ENCODE assay signal across 24 mouse cellular contexts in the genomic region with DNA sequence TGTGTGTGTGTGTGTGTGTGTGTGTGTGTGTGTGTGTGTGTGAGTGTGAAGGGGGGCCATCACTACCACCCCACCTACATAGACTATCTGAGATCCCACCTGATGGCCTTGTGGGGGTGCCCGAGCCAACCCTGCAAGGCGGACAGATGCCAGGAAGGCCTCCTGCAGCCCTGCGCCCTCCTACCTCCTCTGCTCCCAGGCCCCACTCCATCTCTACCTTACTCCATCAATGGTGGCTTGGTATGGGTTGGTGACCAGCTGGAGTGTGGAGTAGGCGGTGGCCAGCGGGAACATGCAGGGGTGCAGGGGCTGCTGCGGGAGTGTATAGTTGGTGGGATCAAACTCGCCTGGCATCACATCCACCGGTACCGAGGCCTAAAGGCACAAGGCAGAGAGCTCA. TPM values are rescaled to one million over a fixed set of nuclear protein-coding genes. Genes with fewer than 3 reads are reported as not detected.
DNase-seq lines count a peak whose midpoint lies in the region; ATAC-seq and TF ChIP-seq lines count a peak whose summit lies in the region.
"Had no signal": no experiment of that assay in that cellular context is flagged by ENCODE, and none has a peak within 500 bp of the region (broad histone marks: within the 10 kb centered on the region; RNA-seq: fewer than 3 reads in every experiment).

No protein-coding gene starts in this region.

- H3K4me3 ChIP-seq in E14TG2a.4 (replicated peaks; ENCODE audit: low read length) (peak overlapping the region; percentile 32; the same call in 1 of the 2 replicates), myocyte (no peak overlapping the region)
- H3K4me3 ChIP-seq: embryonic facial prominence, embryonic 13.5 days; embryonic facial prominence, embryonic 15.5 days; forebrain, embryonic 13.5 days; forebrain, embryonic 15.5 days had no signal

- intact Hi-C loops in left cerebral cortex, postnatal 10 days (cut with DNase I), result no loop called here

- H3K79me2 ChIP-seq in myocyte (ENCODE audit: control insufficient read depth, insufficient read depth), result no peaks in the 10 kb centered on the region

- H3K9me3 ChIP-seq in E14TG2a.4 (ENCODE audit: low read length), result no peaks in the 10 kb centered on the region
- H3K9me3 ChIP-seq: embryonic facial prominence, embryonic 13.5 days; embryonic facial prominence, embryonic 15.5 days; forebrain, embryonic 13.5 days; forebrain, embryonic 15.5 days had no signal

- ATAC-seq in cerebellum, adult (ENCODE audit: insufficient number of reproducible peaks, low FRiP score, low TSS enrichment), result no peak
- ATAC-seq: CD4-positive, CD25-positive, alpha-beta regulatory T cell, adult 4 months; forebrain, embryonic 13.5 days; forebrain, embryonic 15.5 days; forebrain, postnatal 0 days had no signal

- no peak overlapping the region for H3ac ChIP-seq in myocyte (ENCODE audit: control insufficient read depth, insufficient read length)

- H3K4me2 ChIP-seq in myocyte (ENCODE audit: low read depth), result no peak overlapping the region
- H3K4me2 ChIP-seq: embryonic facial prominence, embryonic 13.5 days; embryonic facial prominence, embryonic 15.5 days; forebrain, embryonic 13.5 days; forebrain, embryonic 15.5 days had no signal

- no peak for TF ChIP-seq CTCF in E14TG2a.4 (conservative IDR thresholded peaks at IDR 0.05; ENCODE audit: low read length)

- DNase-seq in cerebellum, adult 11-12 months, result peak; percentile 10
- DNase-seq in left cerebral cortex, postnatal 10 days (ENCODE audit: extremely low spot score in 1 of 2, low spot score in 2 of 2), result no peak
- DNase-seq: adrenal gland, adult 2 months; adrenal gland, postnatal 10 days; adrenal gland, postnatal 25 days; B cell, adult 2 months; cerebellum, adult 18-20 months; cerebellum, adult 8-10 months; cerebellum, adult 9-11 months; cerebellum, postnatal 14 days; cerebellum, postnatal 36 days; embryo, embryonic 11 days; forebrain, postnatal 0 days had no signal

- H3K36me3 ChIP-seq in E14TG2a.4 (ENCODE audit: insufficient read depth, low read length), result peaks cover 88% of the 10 kb centered on the region
- no peaks in the 10 kb centered on the region for H3K36me3 ChIP-seq in myocyte (ENCODE audit: control insufficient read depth, insufficient read depth)

- H3K4me1 ChIP-seq in E14TG2a.4 (replicated peaks; ENCODE audit: low read depth, low read length), result peaks cover 68% of the 10 kb centered on the region

- H3K27me3 ChIP-seq in E14TG2a.4 (ENCODE audit: insufficient read depth, low read length), result no peaks in the 10 kb centered on the region
- no peaks in the 10 kb centered on the region for H3K27me3 ChIP-seq in myocyte (ENCODE audit: control insufficient read depth, insufficient read depth, insufficient read length)
- H3K27me3 ChIP-seq: CH12.LX; embryonic facial prominence, embryonic 13.5 days; embryonic facial prominence, embryonic 15.5 days; forebrain, embryonic 13.5 days; forebrain, embryonic 15.5 days had no signal

- TF ChIP-seq POLR2A in myocyte (IDR thresholded peaks at IDR 0.05; ENCODE audit: insufficient read length, low read depth), result no peak

TF ChIP-seq in myocyte, 11 proteins besides CTCF, POLR2A, EP300 and RAD21:
- TF ChIP-seq POLR2AphosphoS2 (IDR thresholded peaks at IDR 0.05; ENCODE audit: insufficient read length, low read depth) (peak; percentile 66), REST (IDR thresholded peaks at IDR 0.05; ENCODE audit: insufficient read depth, insufficient read length) (no peak)
TF ChIP-seq in myocyte: peak in this region for 1.

RNA-seq across cellular contexts. Expression of gene Pold2, which starts 4.9 kb away (rescaled TPM):
- 101 TPM for polyA plus RNA-seq in myocyte (2012; fragmentation: generic; extraction: Trizol)
- total RNA-seq in left cerebral cortex, postnatal 10 days (2021), result 10 to 100 TPM; 21.1 to 22.0 TPM

RNA-seq across cellular contexts. Expression of gene Aebp1, which starts 11.4 kb away (rescaled TPM):
- polyA plus RNA-seq in myocyte (2012; fragmentation: generic; extraction: Trizol), result 103 TPM
- total RNA-seq in left cerebral cortex, postnatal 10 days (2021), result 10 to 100 TPM; 14.8 to 16.0 TPM
- total RNA-seq: common myeloid progenitor, adult 5-6 weeks; MEL had no signal

RNA-seq across cellular contexts. Expression of gene Myl7, which starts 25.4 kb away (rescaled TPM):
- not detected for polyA plus RNA-seq in myocyte (2012; fragmentation: generic; extraction: Trizol)
- not detected for total RNA-seq in left cerebral cortex, postnatal 10 days (2021)
- total RNA-seq: adrenal gland, adult 2 months; adrenal gland, postnatal 25 days; common myeloid progenitor, adult 5-6 weeks; forebrain, postnatal 0 days; MEL had no signal
- polyA plus RNA-seq: CD4-positive, CD25-positive, alpha-beta regulatory T cell, adult 4 months; forebrain, embryonic 13.5 days; forebrain, postnatal 0 days had no signal

RNA-seq across cellular contexts. Expression of gene Polm, which starts 35.4 kb away (rescaled TPM):
- polyA plus RNA-seq in myocyte (2012; fragmentation: generic; extraction: Trizol), result 4.3 TPM
- 1 to 10 TPM; 8.5 to 8.7 TPM for total RNA-seq in left cerebral cortex, postnatal 10 days (2021)
